ENCODE assay signal across 2 mouse cellular contexts in the genomic region with DNA sequence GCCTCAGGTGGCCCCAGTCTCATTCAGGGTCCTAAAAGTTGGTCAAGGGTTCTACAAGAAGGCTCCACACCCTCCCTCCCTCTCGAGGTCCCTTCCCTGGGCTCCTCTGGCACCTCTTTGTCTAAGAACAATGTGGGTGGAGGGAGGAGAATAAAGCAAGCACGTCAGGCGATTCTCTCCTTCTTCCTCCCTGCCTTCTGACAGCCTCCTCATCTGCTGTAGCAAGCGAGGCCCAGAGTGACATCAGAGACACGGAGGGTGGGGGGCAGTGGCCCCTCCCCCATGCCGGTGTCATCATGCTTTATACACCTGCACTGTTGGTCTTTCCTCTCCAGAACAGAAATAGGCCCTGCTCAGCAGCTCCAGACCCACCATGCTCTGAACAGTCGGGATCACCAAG.
A peak's percentile ranks its signal among the peaks of the same experiment; 100 is the strongest.
TF ChIP-seq lines count a peak whose summit lies in the region.

No protein-coding gene starts in this region.

TF ChIP-seq in CH12.LX, 34 proteins besides CTCF, POLR2A, EP300 and RAD21 (continued from another document):
- TF ChIP-seq MAZ (IDR thresholded peaks at IDR 0.05; ENCODE audit: low read depth, low read length), result peak; percentile 33; the same call in 1 of the 2 replicates
- no peak for TF ChIP-seq MAFK (IDR thresholded peaks at IDR 0.05; ENCODE audit: insufficient replicate concordance, low read length)
- no peak; the same call in 1 of the 2 replicates for TF ChIP-seq TCF12 (IDR thresholded peaks at IDR 0.05; ENCODE audit: low read depth, low read length)

TF ChIP-seq in ES-E14, 5 proteins besides CTCF, POLR2A, EP300 and RAD21 (continued from another document):
- TF ChIP-seq ZC3H11A (IDR thresholded peaks at IDR 0.05; ENCODE audit: borderline replicate concordance, low read depth, low read length), result no peak
- no peak for TF ChIP-seq HCFC1 (IDR thresholded peaks at IDR 0.05; ENCODE audit: borderline replicate concordance, insufficient read depth, low read length)
TF ChIP-seq in ES-E14: peak in this region for 0.
